Mouse (Mus musculus): ENCODE data around the gene Gpn3. TPM values are rescaled to one million over a fixed set of nuclear protein-coding genes. Genes with fewer than 3 reads are reported as not detected.
A peak's percentile ranks its signal among the peaks of the same experiment; 100 is the strongest.

Gpn3 gene
- polyA plus RNA-seq, 1 experiment from 2014 or later = 57.0 TPM

DNA sequence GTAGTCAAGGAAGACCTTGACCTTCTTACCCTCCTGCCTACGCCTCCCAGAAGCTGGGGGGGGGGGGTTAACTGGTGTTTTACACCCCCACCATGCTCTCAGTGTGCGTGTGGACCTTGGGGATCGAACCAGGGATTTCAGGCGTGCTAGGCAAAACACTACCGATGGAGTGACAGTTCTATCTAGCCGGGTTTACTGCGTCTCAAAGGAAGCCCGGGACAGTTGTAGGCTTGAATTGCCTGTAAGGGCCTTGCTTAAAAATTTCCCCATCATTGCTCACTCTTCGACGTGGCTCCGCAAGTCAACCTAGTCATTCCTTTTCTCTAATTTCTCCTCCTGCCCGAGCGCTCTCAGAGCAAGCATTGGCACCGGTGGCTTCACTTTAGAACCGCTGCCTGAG, 51.4 kb downstream of the Gpn3 start:
- Histone ChIP-seq H3K4me1 (ENCODE audit: control insufficient read depth, insufficient read depth, low read length) (peaks cover 12% of the 10 kb centered on the region; the same call in 1 of the 2 replicates), H3K4me3 (replicated peaks; ENCODE audit: low read length) (peak overlapping the region; percentile 97), H3K9ac (ENCODE audit: low read length) (peak overlapping the region; percentile 96), H3K27me3 (ENCODE audit: control insufficient read depth, insufficient read depth, low read length) (no peaks in the 10 kb centered on the region), H3K9me3 (replicated peaks; ENCODE audit: control insufficient read depth, low read length) (no peaks in the 10 kb centered on the region), H3K36me3 (ENCODE audit: control insufficient read depth, insufficient read depth, low read length) (0 out of 2 replicates have a peak, but pooled peaks cover 1% of the 10 kb centered on the region), H3K4me2 (ENCODE audit: low read depth, low read length) (peak overlapping the region; percentile 90), H3K27ac (ENCODE audit: low read length) (no peak overlapping the region)
- WGBS = 24% methylated on average over 15 of the region's 15 CpGs
- no peak for ATAC-seq (ENCODE audit: insufficient read depth, low FRiP score)

DNA sequence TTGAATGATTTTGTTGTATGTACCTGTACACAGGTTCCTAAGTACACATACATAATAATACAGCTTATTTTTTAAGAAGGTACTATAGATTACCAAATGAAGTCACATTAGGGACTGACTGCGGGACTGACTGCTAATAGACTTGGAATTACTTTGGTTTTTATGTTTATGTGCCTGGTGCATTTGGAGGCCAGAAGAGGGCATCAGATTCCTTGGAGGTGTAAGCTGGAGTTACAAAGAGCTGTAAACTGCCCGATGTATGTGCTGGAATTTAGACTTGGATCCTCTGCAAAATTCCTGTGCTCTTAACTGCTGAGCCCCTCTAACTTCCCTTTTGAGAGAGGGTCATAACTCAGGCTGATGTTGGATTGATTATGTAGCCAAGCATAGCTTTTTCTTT, 53.9 kb downstream of the Gpn3 start:
- no peak for ATAC-seq (ENCODE audit: insufficient read depth, low FRiP score)
- Histone ChIP-seq H3K9me3 (replicated peaks; ENCODE audit: control insufficient read depth, low read length) (no peaks in the 10 kb centered on the region), H3K27me3 (ENCODE audit: control insufficient read depth, insufficient read depth, low read length) (no peaks in the 10 kb centered on the region), H3K4me1 (ENCODE audit: control insufficient read depth, insufficient read depth, low read length) (peaks cover 12% of the 10 kb centered on the region; the same call in 1 of the 2 replicates), H3K9ac (ENCODE audit: low read length) (no peak overlapping the region), H3K36me3 (ENCODE audit: control insufficient read depth, insufficient read depth, low read length) (peaks cover 16% of the 10 kb centered on the region), H3K4me2 (ENCODE audit: low read depth, low read length) (no peak overlapping the region), H3K4me3 (replicated peaks; ENCODE audit: low read length) (no peak overlapping the region), H3K27ac (ENCODE audit: low read length) (no peak overlapping the region)
- WGBS = 72% methylated on average over 2 of the region's 2 CpGs

DNA sequence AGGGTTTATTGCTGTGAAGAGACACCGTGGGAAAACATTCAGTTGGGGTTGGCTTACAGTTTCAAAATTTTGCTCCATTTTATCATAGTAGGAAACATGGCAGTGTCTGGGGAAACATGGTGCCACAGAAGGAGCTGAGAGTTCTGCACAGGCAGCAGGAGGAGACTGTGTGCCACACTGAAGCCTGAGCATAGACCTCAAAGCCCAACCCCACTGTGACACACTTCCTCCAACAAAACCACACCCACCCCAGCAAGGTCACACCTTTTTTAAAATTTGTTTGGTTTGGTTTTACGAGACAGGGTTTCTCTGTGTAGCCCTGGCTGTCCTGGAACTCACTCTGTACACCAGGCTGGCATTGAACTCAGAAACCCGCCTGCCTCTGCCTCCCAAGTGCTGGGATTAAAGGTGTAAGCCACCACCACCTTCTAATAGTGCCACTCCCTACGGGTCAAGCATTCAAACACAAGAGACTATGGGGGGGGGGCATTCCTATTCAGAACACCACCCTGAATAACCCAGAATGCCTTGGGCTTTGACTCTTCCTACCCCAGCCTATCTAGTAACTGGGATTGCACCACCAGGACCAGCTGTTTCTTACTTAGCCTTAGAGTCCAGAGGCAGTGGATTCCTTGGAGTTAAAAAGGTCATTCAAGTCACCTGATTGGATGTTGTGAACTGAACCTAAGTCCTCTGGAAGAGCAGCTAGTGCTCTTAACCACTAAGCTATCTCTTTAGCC, 58.5 kb downstream of the Gpn3 start:
- Histone ChIP-seq H3K4me2 (ENCODE audit: low read depth, low read length) (no peak overlapping the region), H3K27me3 (ENCODE audit: control insufficient read depth, insufficient read depth, low read length) (no peaks in the 10 kb centered on the region), H3K9ac (ENCODE audit: low read length) (no peak overlapping the region), H3K4me1 (ENCODE audit: control insufficient read depth, insufficient read depth, low read length) (no peaks in the 10 kb centered on the region), H3K27ac (ENCODE audit: low read length) (no peak overlapping the region), H3K4me3 (replicated peaks; ENCODE audit: low read length) (no peak overlapping the region), H3K36me3 (ENCODE audit: control insufficient read depth, insufficient read depth, low read length) (peaks cover 31% of the 10 kb centered on the region), H3K9me3 (replicated peaks; ENCODE audit: control insufficient read depth, low read length) (no peaks in the 10 kb centered on the region)
- no peak for ATAC-seq (ENCODE audit: insufficient read depth, low FRiP score)
- 85% methylated on average over 4 of the region's 4 CpGs for WGBS

DNA sequence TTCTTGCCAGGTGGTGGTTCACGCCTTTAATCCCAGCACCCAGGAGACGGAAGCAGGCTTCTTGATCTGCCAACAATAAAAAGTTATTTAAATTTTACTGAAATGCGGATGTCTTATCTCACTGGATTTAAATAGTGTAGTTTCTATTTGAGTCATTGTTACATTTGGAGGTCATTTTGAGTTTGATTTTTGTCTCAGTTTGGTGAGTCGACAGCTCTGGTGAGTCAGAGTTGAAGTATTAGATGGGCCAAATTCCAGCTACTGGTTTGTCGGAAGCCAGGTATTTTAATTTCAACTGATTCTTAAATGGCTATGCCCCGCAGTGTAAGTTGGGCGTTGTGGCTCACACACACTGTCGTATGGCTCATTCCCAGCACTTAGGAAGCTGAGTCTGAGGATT, 59.5 kb downstream of the Gpn3 start:
- H3K27ac ChIP-seq (ENCODE audit: low read length) = no peak overlapping the region
- H3K9me3 ChIP-seq (replicated peaks; ENCODE audit: control insufficient read depth, low read length) = no peaks in the 10 kb centered on the region
- H3K4me2 ChIP-seq (ENCODE audit: low read depth, low read length) = no peak overlapping the region
- 81% methylated on average over 8 of the region's 8 CpGs for WGBS
- no peaks in the 10 kb centered on the region for H3K4me1 ChIP-seq (ENCODE audit: control insufficient read depth, insufficient read depth, low read length)
- peaks cover 41% of the 10 kb centered on the region for H3K36me3 ChIP-seq (ENCODE audit: control insufficient read depth, insufficient read depth, low read length)
- no peak overlapping the region for H3K4me3 ChIP-seq (replicated peaks; ENCODE audit: low read length)
- H3K27me3 ChIP-seq (ENCODE audit: control insufficient read depth, insufficient read depth, low read length) = no peaks in the 10 kb centered on the region
- no peak for ATAC-seq (ENCODE audit: insufficient read depth, low FRiP score)
- no peak overlapping the region for H3K9ac ChIP-seq (ENCODE audit: low read length)

Other genes with a start within 250 kb of the Gpn3 start
- not detected in 2 replicates for gene Ccdc63, start 231.1 kb upstream of the Gpn3 start, polyA plus RNA-seq (2015; fragmentation: Nextera tagmentation; extraction: Ambion mirVana)
- 166 and 171 TPM in 2 replicates for gene Ppp1cc, start 213.6 kb upstream of the Gpn3 start, polyA plus RNA-seq (2015; fragmentation: Nextera tagmentation; extraction: Ambion mirVana)
- gene Hvcn1, start 165.1 kb upstream of the Gpn3 start, polyA plus RNA-seq (2015; fragmentation: Nextera tagmentation; extraction: Ambion mirVana) = 5.6 and 7.0 TPM in 2 replicates
- gene Tctn1, start 107.4 kb upstream of the Gpn3 start, polyA plus RNA-seq (2015; fragmentation: Nextera tagmentation; extraction: Ambion mirVana) = 5.0 and 7.2 TPM in 2 replicates
- 8.0 and 8.3 TPM in 2 replicates for gene Pptc7, start 87.5 kb upstream of the Gpn3 start, polyA plus RNA-seq (2015; fragmentation: Nextera tagmentation; extraction: Ambion mirVana)
- gene Rad9b, start 17.6 kb upstream of the Gpn3 start, polyA plus RNA-seq (2015; fragmentation: Nextera tagmentation; extraction: Ambion mirVana) = 10.7 and 10.8 TPM in 2 replicates
- gene Vps29, start 17.5 kb upstream of the Gpn3 start, polyA plus RNA-seq (2015; fragmentation: Nextera tagmentation; extraction: Ambion mirVana) = 203 and 220 TPM in 2 replicates
- 35.4 and 35.8 TPM in 2 replicates for gene Fam216a, start 488 bp downstream of the Gpn3 start, polyA plus RNA-seq (2015; fragmentation: Nextera tagmentation; extraction: Ambion mirVana)
- 161 and 164 TPM in 2 replicates for gene Arpc3, start 20.0 kb downstream of the Gpn3 start, polyA plus RNA-seq (2015; fragmentation: Nextera tagmentation; extraction: Ambion mirVana)
- 38.5 and 41.3 TPM in 2 replicates for gene Anapc7, start 49.8 kb downstream of the Gpn3 start, polyA plus RNA-seq (2015; fragmentation: Nextera tagmentation; extraction: Ambion mirVana)
- 25.5 and 27.3 TPM in 2 replicates for gene Atp2a2, start 130.3 kb downstream of the Gpn3 start, polyA plus RNA-seq (2015; fragmentation: Nextera tagmentation; extraction: Ambion mirVana)
- 28.5 and 36.0 TPM in 2 replicates for gene Ift81, start 242.6 kb downstream of the Gpn3 start, polyA plus RNA-seq (2015; fragmentation: Nextera tagmentation; extraction: Ambion mirVana)

All from stomach, embryonic 16.5 days (tissue).